Mouse (Mus musculus) kidney, postnatal 0 days (tissue): ENCODE measurements at regions not wholly inside any gene's neighbourhood (a gene's known extent, or its start where the extent isn't known, plus 50 kb on each side); places are given as distances from the start of the nearest gene placed in this dataset.

ENCODE experiments used
- ATAC-seq: fragments of 200-750 bp; cut with Nextera tagmentation; replicated peaks from 2 replicates; pipeline ENCODE4 v1.8.0; 2017; ENCODE audit warnings: low read depth, moderate number of reproducible peaks, moderate TSS enrichment, moderate library complexity; ENCODE audit not compliant: low FRiP score
- DNase-seq: peaks from one replicate; pipeline ENCODE4 v3.0.0-alpha.2; 2016; ENCODE audit warnings: low spot score
- H3K27ac ChIP-seq: fragments of 300-500 bp; sonication (generic); 2 replicates; pipeline ENCODE4 v1.5.1; 2014; ENCODE audit warnings: mild to moderate bottlenecking
- H3K27me3 ChIP-seq: fragments of 300-500 bp; sonication (generic); 2 replicates; pipeline ENCODE4 v1.6.1; 2014; ENCODE audit warnings: low read length, mixed read lengths; ENCODE audit not compliant: insufficient read depth
- H3K36me3 ChIP-seq: fragments of 300-500 bp; sonication (generic); 2 replicates; pipeline ENCODE4 v1.6.1; 2014; ENCODE audit warnings: low read length, mixed read lengths; ENCODE audit not compliant: insufficient read depth
- H3K4me1 ChIP-seq: fragments of 300-500 bp; sonication (generic); replicated peaks from 2 replicates; pipeline ENCODE4 v1.6.1; 2014; ENCODE audit warnings: antibody characterized with exemption, low read length, mixed read lengths; ENCODE audit not compliant: insufficient read depth
- H3K4me2 ChIP-seq: fragments of 300-500 bp; sonication (generic); 2 replicates; pipeline ENCODE4 v1.6.1; 2014; ENCODE audit warnings: mild to moderate bottlenecking, low read length, moderate library complexity, mixed read lengths
- H3K4me3 ChIP-seq: fragments of 300-500 bp; sonication (generic); replicated peaks from 2 replicates; pipeline ENCODE4 v1.5.1; 2014; ENCODE audit warnings: low read depth, low read length
- H3K9ac ChIP-seq: fragments of 300-500 bp; sonication (generic); 2 replicates; pipeline ENCODE4 v1.6.1; 2014; ENCODE audit warnings: low read depth, low read length
- H3K9me3 ChIP-seq: fragments of 300-500 bp; sonication (generic); replicated peaks from 2 replicates; pipeline ENCODE4 v1.6.1; 2016; ENCODE audit warnings: low read length, inconsistent platforms, mixed read lengths
- CTCF ChIP-seq: IDR thresholded peaks from 2 replicates; pipeline ENCODE4 v1.5.1; 2016; ENCODE audit warnings: antibody characterized with exemption, low read depth, mild to moderate bottlenecking, moderate library complexity
- WGBS: fragments of 180-500 bp; shearing (Covaris S2); extraction: QIAGEN DNeasy Blood & Tissue Kit; methylation state at CpG from one replicate; pipeline ENCODE4 v1.1.7; 2014; 5-methylcytosine and 5-hydroxymethylcytosine counted together

GRCm38 (mm10) chr10:97158561-97159395 lies 320.6 kb upstream of the Dcn start:
- ATAC-seq (no peak), DNase-seq (peak; percentile 36)
- no peaks in the 10 kb centered on the region for H3K27me3 ChIP-seq
- H3K4me2 ChIP-seq = no peak overlapping the region
- H3K4me3 ChIP-seq = no peak overlapping the region
- H3K36me3 ChIP-seq = no peaks in the 10 kb centered on the region
- H3K9ac ChIP-seq = no peak overlapping the region
- H3K4me1 ChIP-seq = no peaks in the 10 kb centered on the region
- H3K27ac ChIP-seq = no peak overlapping the region
- 37% methylated on average over 11 of the region's 11 CpGs for WGBS
- no peak for TF ChIP-seq CTCF
- no peaks in the 10 kb centered on the region for H3K9me3 ChIP-seq

- no peaks in the 10 kb centered on the region for H3K9me3 ChIP-seq
- H3K36me3 ChIP-seq = no peaks in the 10 kb centered on the region
- no peak overlapping the region for H3K9ac ChIP-seq
- H3K27me3 ChIP-seq = no peaks in the 10 kb centered on the region
- H3K4me2 ChIP-seq = no peak overlapping the region
- TF ChIP-seq CTCF = no peak
- no peak overlapping the region for H3K27ac ChIP-seq
- H3K4me3 ChIP-seq = no peak overlapping the region
- ATAC-seq (no peak), DNase-seq (no peak)
- WGBS = 74% methylated on average over 1 of the region's 1 CpGs
- H3K4me1 ChIP-seq = no peaks in the 10 kb centered on the region
Observed at GRCm38 (mm10) chr10:97159396-97159760, 320.0 kb upstream of the Dcn start.

DNA sequence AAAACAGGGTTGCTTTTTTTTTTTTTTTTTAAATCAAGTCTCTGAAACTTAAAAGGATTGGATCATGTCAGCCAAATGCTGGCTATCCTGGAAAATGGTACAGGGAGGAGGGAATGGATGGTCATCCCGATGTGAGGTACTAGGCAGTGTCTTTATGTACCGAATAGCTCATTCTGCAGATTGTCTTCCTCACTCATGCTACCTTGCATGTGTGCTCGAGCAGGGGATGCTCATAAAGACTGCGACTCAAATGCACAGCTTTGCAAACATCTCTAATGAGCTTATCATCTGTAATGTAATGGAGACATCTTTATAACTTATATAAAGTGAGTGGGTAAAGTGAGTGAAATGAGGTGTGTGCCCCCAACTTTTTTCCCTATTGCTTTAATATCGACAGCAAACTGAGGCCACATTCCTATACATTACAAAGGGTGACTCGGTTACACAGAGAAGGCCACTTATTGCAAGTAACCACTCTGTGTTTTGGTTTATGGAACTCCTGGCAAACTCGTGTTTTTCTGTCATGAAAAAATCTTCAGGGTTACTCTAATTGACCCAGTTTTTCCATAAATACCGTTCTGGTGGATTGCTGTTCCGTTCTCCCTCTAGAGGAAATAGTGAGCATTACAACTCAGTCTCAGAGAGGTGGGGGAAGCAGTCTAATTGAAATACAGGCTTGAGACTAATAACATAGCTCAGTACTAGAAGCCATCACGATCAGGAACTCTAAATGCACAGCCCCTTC lies 319.4 kb upstream of the Dcn start:
- TF ChIP-seq CTCF = peak; percentile 83
- DNase-seq = peak; percentile 87
- WGBS = 50% methylated on average over 10 of the region's 10 CpGs

GRCm38 (mm10) chr10:97160892-97161291 lies 318.5 kb upstream of the Dcn start:
- 30% methylated on average over 2 of the region's 2 CpGs for WGBS
- TF ChIP-seq CTCF = no peak

More for the DNA sequence above, 319.4 kb upstream of the Dcn start:
- Histone ChIP-seq H3K4me2 (no peak overlapping the region), H3K9ac (no peak overlapping the region), H3K36me3 (no peaks in the 10 kb centered on the region), H3K27ac (no peak overlapping the region), H3K4me1 (no peaks in the 10 kb centered on the region), H3K27me3 (no peaks in the 10 kb centered on the region), H3K9me3 (no peaks in the 10 kb centered on the region), H3K4me3 (no peak overlapping the region)
- ATAC-seq = no peak

DNA sequence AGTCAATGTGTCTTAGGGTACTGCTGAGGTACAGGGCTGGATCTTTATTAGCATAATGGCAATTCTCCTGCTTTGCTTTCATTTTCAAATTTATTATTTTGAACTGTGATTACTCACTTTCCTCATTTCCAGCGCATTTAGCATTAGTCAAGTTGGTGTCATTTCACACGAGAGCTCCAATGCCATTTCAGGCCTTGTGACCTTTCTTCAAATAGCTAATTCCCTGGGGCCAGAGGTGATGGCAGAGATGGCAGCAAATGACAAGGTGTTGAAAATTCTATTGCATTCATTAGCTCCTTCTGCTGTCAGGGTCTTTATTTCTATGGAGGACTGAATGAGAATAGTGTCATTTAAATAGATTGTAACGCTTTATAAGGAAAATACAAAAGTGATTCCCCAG lies 300.9 kb upstream of the Dcn start:
- Histone ChIP-seq H3K36me3 (no peaks in the 10 kb centered on the region), H3K9ac (no peak overlapping the region), H3K4me1 (no peaks in the 10 kb centered on the region), H3K4me3 (no peak overlapping the region), H3K27ac (no peak overlapping the region), H3K9me3 (no peaks in the 10 kb centered on the region), H3K4me2 (no peak overlapping the region), H3K27me3 (no peaks in the 10 kb centered on the region)
- 66% methylated on average over 3 of the region's 3 CpGs for WGBS
- DNase-seq (no peak), ATAC-seq (no peak)
- no peak for TF ChIP-seq CTCF

More at GRCm38 (mm10) chr10:97160892-97161291, 318.5 kb upstream of the Dcn start:
- ATAC-seq = no peak
- H3K4me1 ChIP-seq = no peaks in the 10 kb centered on the region
- H3K9me3 ChIP-seq = no peaks in the 10 kb centered on the region
- no peak for DNase-seq
- no peak overlapping the region for H3K27ac ChIP-seq
- H3K4me2 ChIP-seq = no peak overlapping the region
- no peak overlapping the region for H3K4me3 ChIP-seq
- H3K27me3 ChIP-seq = no peaks in the 10 kb centered on the region
- H3K36me3 ChIP-seq = no peaks in the 10 kb centered on the region
- H3K9ac ChIP-seq = no peak overlapping the region

DNA sequence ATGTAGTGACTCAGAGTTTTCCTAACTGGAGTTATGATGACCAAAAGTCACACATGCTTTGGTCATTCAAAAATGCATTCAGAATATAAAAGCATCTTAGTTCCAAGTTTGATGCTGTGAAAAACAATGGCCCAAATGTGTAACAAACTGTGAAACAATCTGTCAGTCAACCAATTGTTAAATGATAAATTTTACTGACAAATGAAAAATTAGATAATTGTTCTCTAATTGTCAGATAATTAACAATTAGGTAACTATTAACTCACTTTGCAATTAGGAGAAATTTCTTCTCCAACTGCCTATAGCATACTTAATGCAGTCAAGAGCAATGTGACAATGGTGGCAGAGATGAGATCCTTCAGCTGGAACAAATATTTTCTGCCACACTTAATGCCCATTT lies 289.7 kb upstream of the Dcn start:
- Histone ChIP-seq H3K9me3 (no peaks in the 10 kb centered on the region), H3K9ac (no peak overlapping the region), H3K36me3 (no peaks in the 10 kb centered on the region), H3K4me3 (no peak overlapping the region), H3K4me2 (no peak overlapping the region), H3K27me3 (no peaks in the 10 kb centered on the region), H3K27ac (no peak overlapping the region), H3K4me1 (no peaks in the 10 kb centered on the region)
- no peak for TF ChIP-seq CTCF
- ATAC-seq = no peak
- DNase-seq = no peak
